Mouse (Mus musculus) urinary bladder, adult 2 months (tissue): Measurements from ENCODE around the gene Brsk1. TPM values are rescaled to one million over a fixed set of nuclear protein-coding genes. Genes with fewer than 3 reads are reported as not detected.

Experiments used
- DNase-seq: peaks from one replicate; pipeline ENCODE4 v3.0.0; 2022; ENCODE audit warnings: low spot score
- polyA plus RNA-seq: library from polyadenylated mRNA; depleted of rRNA; stranded (reverse); fragments of >200 nt; gene quantifications from 2 replicates; pipeline ENCODE4 v1.2.3, GENCODE M21; 2012

Brsk1 gene
- polyA plus RNA-seq, 1 experiment: 10.1 TPM

GRCm38 (mm10) chr7:4739544-4740275 is 49.3 kb downstream of the Brsk1 start, which contains the start of gene Kmt5c:
TSS of gene Kmt5c (plus strand) at chr7:4740115.
- peak; percentile 87 for DNase-seq

DNA sequence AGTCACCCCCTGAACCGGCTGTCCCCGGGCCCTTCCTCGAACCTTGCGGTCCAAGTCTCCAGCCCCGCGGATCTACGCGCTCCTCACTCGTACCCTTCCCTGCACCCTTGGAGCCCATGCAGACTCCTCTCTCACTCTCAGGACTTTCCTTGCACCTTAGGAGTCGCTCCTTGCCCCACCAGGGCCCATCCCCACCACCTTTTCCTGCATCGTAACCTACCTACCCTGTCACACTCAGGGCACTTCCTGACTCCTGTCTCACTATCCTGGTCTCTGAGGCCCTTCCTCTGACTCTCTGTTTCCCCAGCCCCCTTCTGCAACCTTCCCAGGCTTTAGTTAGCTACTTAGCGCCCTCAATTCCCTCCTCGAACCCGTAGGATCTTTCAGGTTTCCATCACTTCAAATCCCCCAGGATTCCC is 49.9 kb downstream of the Brsk1 start:
- DNase-seq: no peak

DNA sequence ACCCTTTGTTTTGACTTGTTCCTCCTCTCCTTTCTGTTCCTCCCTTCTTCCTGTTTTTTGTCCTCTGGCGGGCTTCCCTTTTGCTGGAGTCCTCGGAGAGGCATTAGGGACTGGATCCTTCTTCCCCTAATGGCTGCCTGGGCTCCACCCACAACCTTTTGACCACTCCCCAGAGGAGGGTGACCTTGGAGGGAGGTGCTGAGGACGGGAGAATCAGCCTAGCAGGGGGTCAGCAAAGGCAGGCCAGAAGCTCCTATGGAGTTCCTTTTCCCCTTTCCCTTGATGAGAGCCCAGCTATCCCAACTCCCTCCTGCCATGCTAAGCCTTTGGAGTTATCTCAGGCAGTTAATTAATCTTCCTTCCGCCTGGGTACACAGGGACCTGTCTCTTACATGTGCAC is 50.7 kb downstream of the Brsk1 start:
- no peak for DNase-seq

DNA sequence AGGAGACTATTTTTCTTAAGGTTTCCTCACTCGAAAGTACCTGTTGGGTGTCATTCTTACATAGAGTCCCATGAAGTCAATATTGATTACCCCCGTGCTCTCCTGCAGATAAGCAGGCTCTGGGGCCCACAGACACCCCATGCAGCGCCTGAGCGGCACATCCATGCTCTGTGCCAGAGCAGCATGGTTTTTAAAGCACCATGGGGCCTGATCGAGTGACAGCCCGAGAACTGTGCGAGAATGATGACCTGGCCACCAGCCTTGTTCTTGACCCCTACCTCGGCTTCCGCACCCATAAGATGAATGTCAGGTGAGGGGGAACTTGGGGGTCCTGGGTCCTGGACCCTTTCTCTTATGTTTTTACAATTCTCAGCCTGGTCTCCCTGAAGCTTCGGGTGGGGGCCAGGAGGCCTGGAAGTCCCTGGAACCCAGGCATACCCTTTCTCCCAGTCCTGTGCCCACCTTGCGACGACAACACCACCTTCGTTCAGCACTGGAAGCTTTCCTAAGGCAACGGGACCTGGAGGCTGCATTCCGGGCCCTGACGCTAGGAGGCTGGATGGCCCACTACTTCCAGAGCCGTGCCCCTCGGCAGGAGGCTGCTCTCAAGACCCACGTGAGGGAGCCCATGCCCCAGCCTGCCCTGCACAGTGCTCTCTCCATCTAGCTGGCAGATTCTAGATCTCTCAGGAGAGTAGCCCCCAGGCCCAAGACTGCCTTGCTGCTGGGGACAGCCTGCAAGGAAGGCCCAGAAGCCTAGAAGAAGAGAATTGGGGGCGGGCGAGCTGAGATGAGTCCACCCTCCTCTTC is 51.5 kb downstream of the Brsk1 start:
- DNase-seq: no peak

GRCm38 (mm10) chr7:4742482-4742819 is 52.0 kb downstream of the Brsk1 start:
- DNase-seq: no peak

GRCm38 (mm10) chr7:4743354-4743753 is 53.0 kb downstream of the Brsk1 start:
- DNase-seq: no peak

DNA sequence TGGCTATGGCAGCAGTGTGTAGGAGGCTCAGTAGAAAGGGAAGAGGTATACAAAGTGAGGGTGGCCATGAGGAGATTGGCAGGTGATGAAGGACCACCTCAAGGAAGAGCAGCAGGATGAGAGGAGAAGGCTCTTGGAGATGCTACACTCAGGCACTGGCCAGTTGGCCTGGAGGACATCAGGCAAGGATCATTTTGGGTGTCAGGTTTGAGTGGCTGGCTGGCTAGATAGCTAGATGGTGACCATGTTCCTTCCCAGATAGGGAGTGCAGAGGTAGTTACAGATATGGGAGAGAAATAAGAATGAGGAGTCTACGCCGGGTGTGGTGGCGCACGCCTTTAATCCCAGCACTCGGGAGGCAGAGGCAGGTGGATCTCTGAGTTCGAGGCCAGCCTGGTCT is 54.5 kb downstream of the Brsk1 start:
- no peak for DNase-seq

GRCm38 (mm10) chr7:4746326-4746980 is 56.0 kb downstream of the Brsk1 start:
- no peak for DNase-seq

- DNase-seq: no peak
These were observed 56.9 kb downstream of the Brsk1 start for GRCm38 (mm10) chr7:4747156-4747899.

DNA sequence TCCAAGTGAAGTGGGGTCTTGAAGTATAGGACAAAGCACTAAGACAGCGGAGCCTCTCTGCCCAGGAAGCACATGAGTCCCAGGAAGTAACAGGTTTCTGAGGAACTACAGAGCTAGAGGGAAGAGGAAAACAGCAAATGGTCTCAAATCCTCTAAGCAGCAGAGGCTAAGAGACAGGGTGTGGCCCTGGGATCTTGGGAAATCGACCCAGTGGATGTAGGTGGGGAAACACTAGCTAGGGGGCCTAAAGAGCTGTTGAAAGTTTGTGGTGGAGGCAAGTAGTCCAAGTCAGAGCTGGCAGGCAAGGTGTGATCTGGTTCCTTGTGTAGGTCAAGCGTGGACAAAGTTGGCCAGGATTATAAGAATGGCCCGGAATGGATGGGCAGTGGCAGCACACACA is 57.9 kb downstream of the Brsk1 start:
- no peak for DNase-seq

DNA sequence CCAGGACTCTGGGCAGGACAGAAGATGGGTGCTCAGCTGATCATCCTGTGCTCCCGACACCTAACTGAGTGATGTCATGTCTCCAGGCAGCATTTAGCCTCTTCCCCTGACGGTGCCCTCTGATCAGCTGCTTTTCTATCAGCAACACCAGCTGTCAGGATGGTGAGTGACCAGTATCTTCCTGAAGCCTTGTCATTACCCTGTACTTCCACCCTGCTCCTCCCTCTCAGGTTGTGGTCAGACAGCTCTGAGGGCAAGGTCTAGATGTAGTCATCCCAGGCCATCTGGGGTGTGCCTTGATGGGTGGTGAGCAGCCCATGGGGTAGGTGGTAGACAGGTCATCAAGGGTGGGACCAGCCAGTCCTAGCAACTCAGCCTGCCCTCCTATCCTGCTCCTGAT is 58.8 kb downstream of the Brsk1 start:
- DNase-seq: no peak

DNA sequence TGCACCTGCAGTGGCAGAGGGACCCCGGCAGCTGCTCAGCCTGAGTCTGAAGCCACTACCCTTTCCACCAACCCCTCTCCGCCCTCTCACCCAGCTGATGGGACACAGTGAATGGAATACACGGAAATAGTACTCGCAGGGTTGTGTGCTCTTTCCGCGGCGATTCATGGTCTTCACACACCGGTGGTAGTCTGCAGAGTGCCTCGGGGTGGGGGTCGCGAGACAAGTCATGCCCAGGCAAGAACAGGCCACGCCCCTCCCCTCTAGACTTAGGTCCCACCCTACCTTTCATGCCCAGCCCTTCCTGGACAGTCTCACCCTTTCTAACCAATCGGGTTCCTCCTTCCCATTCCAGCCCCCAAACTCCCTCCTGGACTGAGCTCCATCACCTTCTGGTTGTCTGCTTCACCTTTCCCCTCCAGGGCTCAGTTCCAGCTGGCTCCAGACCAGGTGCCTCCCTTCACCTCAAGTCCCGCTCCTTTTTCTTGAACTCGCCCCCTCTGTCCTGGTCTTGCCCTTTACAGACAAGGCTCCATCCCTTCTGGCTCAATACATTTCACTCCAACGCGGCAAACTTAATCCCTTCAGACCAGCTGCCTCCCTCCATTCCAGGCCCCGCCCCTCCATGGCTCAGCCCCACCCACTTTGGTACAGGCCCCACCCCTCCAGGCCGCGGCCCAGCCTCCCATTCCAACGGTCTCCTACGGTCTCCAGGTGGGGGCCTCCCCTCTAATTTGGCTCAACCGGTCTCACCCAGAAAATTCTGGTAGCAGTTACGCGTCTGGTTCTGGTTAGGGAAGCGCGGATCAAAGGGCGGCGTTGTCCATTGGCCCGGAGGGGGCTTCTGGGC is 61.8 kb downstream of the Brsk1 start:
- DNase-seq: no peak

- no peak for DNase-seq
These were observed 62.6 kb downstream of the Brsk1 start, which contains the start of gene Cox6b2 for GRCm38 (mm10) chr7:4752821-4753570. TSS of gene Cox6b2 (minus strand) at chr7:4753094.

DNA sequence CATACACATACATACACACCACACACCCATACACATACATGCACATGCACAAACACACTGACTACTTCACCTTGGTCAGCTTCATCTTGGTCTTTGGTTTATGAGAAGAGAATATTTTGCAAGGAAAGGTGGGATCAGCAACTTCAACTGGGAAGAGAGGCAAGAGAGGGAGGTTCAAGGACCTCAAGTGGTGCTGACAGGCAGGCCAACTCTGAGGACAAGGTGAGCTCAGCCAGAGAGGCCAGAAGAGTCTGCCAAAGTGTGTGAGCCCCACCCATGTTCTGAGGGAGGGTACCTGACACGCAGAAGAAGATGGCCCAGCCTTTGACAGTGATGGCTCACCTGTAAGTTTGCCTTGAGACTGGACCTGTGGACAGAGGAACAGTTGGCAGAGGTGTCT is 69.3 kb downstream of the Brsk1 start:
- no peak for DNase-seq

DNA sequence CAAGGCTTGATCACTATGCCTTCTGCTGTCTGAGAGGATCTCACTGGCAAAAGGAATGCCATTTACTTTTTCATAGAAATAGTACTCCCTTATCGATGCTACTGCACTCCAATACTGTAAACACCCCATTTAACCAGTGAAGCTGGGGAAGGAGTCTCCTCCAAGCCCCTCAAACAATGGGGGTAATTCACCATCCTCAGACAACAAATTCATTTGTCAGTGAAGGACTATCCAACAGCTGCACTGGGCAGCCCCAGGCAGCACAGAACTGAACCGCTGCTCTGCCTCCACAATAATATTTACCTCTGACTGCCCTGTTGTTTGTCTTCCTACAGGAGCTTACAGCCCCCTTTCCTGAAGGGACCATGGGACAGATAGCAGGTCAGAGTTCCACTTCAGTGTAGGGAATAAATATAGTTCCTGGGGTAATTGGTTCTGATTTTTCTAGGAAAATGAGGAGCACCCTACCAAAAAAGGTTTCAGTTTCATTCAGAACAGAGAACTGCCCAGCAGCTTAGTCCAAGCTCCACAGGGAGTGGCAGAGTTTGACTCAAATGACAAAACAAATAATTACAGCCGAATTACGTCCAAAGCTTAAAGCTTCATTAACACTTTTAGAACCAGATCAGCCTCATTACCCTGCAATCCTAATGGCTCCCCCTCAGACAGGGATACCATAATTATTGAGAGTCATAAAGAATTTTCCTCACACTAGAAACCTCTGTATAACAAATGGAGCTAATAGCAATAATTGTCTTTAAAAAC is 74.7 kb downstream of the Brsk1 start:
- DNase-seq: no peak
